Mouse (Mus musculus): ENCODE measurements around the gene 2210016F16Rik.
"Not testable (repeated sequence)": the region's sequence is repeated elsewhere in the genome, so short reads cannot be mapped to it uniquely, and the experiment has no call there.

2210016F16Rik gene

DNA sequence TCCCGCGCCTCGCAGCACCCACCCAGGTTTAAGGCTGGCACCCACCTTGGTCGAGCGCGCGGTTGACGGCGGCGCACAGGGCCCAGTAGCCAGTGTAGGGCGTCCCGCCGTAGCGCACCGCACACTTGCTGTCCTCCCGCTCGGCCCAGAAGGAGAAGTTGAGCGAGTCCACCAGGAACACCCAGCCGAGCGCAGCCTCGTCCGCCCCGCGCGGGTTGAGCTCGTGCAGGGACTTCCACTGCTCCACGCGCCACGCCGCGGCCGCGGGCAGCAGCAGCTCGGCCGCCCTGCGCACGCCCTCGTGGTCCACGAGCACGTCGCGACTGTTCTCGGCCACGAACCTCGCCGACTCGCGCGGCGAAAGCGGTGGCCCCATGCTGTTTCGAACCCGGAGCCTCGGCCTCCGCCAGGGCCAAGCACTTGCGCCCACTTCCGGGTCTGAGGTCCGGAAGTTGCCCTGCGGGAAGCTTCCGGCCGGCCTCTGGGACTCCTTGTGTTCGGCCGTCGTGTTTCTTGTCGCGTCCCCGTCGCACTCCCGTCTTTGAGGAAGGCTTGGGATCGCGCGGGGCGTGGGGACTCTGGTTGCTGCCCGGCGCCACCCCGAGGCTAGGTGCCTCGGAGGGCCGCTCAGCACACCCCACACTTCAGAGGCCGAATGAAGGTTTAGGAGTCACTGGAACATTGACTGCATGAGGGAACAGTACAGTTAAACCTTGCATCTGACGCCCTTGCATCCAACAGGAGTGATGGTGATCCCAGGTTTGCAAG is at the start of gene 2210016F16Rik:
2210016F16Rik (minus strand) TSS at position 447 of the 768 bp plus-strand sequence.
- peak; percentile 81 for DNase-seq (ENCODE audit: low read depth, low spot score)

GRCm38 (mm10) chr13:58423061-58423660 is 38.1 kb upstream of the 2210016F16Rik start:
- DNase-seq (ENCODE audit: low read depth, low spot score): no peak

GRCm38 (mm10) chr13:58422242-58422641 is 37.2 kb upstream of the 2210016F16Rik start:
- no peak for DNase-seq (ENCODE audit: low read depth, low spot score)

- no peak for DNase-seq (ENCODE audit: low read depth, low spot score)
Measured at GRCm38 (mm10) chr13:58421026-58421425, 36.0 kb upstream of the 2210016F16Rik start.

GRCm38 (mm10) chr13:58419266-58419665 is 34.2 kb upstream of the 2210016F16Rik start:
- DNase-seq (ENCODE audit: low read depth, low spot score): no peak

GRCm38 (mm10) chr13:58418656-58419055 is 33.6 kb upstream of the 2210016F16Rik start:
- no peak for DNase-seq (ENCODE audit: low read depth, low spot score)

GRCm38 (mm10) chr13:58415838-58416237 is 30.8 kb upstream of the 2210016F16Rik start:
- no peak for DNase-seq (ENCODE audit: low read depth, low spot score)

- no peak for DNase-seq (ENCODE audit: low read depth, low spot score)
Measured at GRCm38 (mm10) chr13:58415374-58415773, 30.3 kb upstream of the 2210016F16Rik start.

- DNase-seq (ENCODE audit: low read depth, low spot score): no peak
Measured at GRCm38 (mm10) chr13:58411073-58411472, 26.0 kb upstream of the 2210016F16Rik start.

DNA sequence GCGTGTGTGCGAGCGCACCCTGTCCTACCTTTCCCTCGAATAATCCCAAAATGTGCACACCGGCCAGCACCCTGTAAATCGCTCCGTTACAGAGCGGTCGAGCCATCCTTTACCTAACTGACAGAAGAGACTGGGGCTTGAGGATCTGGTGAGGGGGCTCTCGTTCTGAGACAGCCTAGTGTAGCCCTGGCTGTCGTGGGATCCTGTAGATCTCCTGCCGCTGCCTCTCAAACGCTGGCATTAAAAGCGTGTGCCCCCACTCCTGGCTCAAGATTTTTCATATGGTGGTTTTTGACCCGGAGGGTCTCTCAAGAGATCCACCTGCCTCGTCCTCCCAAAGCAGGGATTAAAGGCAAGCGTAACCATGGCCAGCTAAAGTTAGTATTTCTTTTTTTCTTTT is 18.2 kb upstream of the 2210016F16Rik start, which contains the start of gene Hnrnpk:
Hnrnpk (minus strand) TSS at position 101 of the 400 bp plus-strand sequence.
- DNase-seq (ENCODE audit: low read depth, low spot score): not testable (repeated sequence)

- no peak for DNase-seq (ENCODE audit: low read depth, low spot score)
Measured at GRCm38 (mm10) chr13:58402744-58403110, 17.7 kb upstream of the 2210016F16Rik start.

DNA sequence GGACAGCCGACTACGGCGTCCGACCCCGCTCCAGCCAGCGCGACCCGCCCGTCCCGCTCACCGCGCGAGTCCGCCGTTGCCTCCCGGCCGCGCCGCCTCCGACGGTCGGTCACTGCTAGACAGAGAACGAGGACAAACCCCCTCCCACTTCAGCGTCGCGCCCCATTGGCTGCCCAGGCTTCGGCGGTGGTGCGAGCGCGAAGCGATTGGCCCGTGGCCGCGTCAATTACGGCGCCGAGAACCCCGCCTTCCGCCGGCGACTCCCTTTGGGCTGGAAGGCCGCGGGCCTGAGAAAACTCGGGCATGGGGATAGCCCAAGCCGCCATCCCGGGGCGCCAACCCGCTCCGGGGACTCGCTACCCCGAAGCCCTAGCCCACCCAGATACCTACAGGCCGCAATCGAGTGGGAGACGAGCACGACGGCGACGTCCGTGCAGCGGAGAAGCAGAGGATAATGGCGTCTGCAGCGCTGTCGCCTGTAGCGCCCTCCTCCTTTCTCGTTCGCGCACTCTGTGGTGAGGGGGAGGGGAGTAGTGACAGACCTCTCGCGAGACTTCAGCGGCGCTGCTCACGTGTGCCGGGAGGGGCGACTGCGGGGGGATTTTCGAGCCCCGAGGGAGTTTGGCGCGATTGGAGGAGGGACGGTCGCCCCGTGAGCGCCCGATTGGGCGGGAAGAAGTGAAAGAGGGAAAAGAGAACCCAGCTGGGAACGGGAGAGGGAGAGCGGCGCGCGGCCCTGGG is 17.1 kb upstream of the 2210016F16Rik start, which contains the start of gene Rmi1:
Rmi1 (plus strand) TSS at position 246 of the 741 bp plus-strand sequence.
- DNase-seq (ENCODE audit: low read depth, low spot score): peak; percentile 97

DNA sequence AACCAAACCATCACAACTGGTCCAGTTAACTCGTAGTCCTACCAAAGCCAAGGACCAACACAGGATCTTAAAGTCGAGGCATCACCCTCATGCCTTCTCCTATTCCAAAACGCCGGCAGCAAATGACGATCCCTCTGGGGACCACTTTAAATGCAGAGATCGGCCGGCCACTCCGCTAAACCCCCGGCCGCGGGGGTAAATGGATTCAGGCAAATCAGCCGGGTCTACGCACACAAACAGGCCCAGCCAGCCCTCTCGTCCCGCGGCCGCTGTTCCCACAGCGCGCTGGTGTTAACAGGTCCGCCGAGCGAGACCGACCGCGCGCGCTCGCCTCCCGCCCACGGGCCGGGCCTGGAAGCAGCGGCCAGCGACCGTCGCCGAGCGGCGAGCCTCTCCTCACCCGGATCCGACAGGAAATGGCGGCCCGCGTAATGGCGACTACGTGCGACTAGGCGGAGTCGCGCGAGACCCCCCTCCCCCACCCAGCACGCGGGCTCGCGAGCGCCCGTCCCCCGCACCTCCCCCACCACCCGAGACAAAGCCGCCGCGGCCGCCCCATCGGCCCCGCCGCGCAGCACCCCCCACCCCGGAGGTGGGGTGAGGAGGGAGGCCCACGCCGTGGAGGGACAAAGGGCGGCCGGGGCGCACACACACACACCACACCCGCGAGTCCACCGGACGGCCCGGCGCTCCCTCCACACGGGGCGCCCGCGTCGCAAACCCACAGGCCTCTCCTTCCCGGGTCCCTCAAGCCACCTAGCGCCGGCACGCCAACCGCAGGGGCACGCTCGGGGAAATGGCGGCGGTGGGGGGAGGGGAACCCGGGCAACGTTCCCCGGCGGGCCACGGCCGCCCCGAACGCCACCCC is 16.3 kb upstream of the 2210016F16Rik start:
- peak; percentile 80 for DNase-seq (ENCODE audit: low read depth, low spot score)

DNA sequence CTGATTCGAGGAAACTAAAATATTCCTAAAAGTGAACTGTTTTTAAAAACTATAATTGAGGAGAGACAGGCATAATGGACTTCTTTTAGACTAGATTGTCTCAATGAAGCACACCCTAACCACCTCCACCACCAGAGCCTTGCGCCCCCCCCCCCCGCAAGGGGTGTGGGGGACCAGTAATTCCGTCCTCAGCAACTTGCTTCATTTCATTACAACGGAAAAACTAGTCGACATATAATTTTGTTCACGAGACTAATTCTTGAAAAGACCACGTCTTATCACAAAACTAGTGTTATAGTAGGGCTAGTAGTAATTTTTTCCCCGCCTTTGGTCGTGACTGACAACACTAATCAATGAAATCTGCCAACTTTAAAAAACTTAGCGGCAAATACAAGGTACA is 15.6 kb upstream of the 2210016F16Rik start:
- peak; percentile 30 for DNase-seq (ENCODE audit: low read depth, low spot score)

DNA sequence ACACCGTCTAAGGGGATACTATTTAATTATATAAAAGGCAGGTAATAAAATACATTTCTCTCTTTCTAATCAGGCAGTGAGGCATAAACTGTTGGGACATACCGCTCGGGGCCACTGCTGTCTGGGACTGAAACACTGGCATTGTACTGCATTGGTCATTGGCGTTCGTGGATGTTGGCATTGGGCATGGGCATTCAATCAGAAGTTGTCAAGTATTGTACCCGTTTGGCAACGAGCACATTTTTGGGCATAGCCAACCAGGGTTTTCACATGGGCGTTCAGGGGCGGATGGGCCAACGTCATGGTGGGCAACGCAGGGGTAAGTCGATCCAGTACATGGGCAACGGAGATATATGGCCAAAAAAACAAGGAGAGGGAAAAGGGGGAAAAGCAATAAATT is 12.6 kb upstream of the 2210016F16Rik start:
- DNase-seq (ENCODE audit: low read depth, low spot score): no peak

DNA sequence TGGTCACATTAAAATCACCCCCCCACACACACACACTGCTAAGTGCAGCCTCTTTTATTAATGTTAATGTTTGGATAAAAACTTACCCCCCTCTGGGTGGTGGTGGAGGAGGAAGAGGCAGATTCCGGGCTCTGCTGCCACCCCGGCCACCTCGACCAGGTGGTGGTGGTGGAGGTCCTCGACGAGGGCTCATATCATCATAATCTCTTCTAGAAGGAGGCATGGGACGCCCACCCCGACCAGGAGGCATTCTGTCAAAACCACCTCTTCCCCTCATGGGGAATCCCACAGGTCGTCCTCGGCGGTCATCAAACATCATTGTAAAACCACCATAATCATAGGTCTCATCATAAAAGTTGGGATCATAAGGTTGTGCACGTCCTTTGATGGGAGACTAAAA is 9.4 kb upstream of the 2210016F16Rik start:
- DNase-seq (ENCODE audit: low read depth, low spot score): not testable (repeated sequence)

DNA sequence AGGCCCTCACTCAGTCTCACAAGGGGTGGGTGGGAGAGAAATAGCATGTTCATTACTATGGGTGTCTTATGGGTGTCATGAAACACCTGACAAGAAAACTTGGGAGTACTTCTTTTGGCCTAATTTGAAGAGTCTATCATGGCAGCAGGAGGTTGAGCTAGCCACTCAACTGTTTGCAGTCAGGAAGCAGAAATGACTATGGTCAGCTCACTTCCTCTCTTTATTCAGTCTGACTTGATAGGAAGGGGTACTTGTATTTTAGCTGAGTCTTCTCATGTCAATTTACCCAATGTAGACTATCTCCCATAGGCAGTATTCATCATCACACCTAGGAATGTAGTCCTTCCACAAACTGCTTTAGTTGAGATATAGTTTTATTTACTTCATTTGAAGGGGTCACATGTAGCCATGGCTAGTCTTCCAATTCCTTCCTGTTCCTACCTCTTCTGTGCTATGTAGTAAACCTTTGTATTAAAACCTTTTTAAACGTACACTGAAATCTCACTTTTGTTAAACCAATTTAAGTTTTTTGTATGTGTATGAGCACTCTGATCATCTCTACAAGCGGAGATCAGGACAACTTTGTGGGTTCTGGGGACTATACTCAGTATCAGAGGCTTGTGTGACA is 4.4 kb upstream of the 2210016F16Rik start:
- no peak for DNase-seq (ENCODE audit: low read depth, low spot score)

DNA sequence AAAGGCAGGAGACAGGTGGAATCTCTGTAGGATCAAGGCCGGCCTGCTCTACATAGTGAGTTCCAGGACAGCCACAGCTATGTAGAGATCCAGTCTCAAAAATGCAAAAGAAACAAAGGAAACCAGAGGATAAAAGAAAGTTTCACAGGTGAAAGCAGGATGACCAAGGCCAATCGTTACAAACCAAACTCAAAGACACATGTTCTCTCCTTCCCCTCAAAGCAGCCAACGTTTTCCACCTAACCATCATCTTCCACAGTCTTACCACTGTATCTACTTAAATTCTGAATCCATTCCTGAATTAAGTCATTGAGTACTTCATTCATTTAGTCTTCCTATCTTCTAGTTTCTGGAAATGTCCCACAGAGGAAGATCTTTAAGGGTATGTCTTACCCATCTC is 3.4 kb upstream of the 2210016F16Rik start:
- DNase-seq (ENCODE audit: low read depth, low spot score): no peak

DNA sequence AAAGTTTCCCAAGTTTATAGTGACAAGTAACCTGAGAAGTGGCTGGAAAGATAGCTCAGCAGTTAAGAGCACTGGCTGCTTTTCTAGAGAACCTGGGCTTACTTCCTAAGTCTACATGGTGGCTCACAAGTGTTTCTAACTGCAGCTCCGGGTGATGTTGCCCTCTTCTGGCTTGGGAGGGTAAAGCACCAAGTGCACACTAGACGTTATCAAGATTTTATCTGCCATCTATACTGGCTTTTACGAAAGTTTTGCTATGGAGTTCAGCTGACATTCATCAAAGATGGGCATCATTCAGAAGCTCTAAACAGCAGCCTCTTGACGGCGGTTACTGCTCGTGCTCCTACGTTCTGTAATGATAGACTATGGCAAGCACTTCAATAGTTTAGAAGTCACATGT is 2.9 kb upstream of the 2210016F16Rik start:
- DNase-seq (ENCODE audit: low read depth, low spot score): peak; percentile 82

GRCm38 (mm10) chr13:58385547-58385920 is 509 bp upstream of the 2210016F16Rik start:
- no peak for DNase-seq (ENCODE audit: low read depth, low spot score)

GRCm38 (mm10) chr13:58384371-58384770 is 654 bp downstream of the 2210016F16Rik start:
- no peak for DNase-seq (ENCODE audit: low read depth, low spot score)
